Mouse (Mus musculus): Measurements from ENCODE around the gene Ppp3ca.

The Ppp3ca gene

GRCm38 (mm10) chr3:136670110-136670359 lies at the start of gene Ppp3ca:
TSS of gene Ppp3ca (plus strand) at chr3:136670124.
- TF ChIP-seq GATA4 (IDR thresholded peaks at IDR 0.05; ENCODE audit: insufficient replicate concordance, low read length): no peak

DNA sequence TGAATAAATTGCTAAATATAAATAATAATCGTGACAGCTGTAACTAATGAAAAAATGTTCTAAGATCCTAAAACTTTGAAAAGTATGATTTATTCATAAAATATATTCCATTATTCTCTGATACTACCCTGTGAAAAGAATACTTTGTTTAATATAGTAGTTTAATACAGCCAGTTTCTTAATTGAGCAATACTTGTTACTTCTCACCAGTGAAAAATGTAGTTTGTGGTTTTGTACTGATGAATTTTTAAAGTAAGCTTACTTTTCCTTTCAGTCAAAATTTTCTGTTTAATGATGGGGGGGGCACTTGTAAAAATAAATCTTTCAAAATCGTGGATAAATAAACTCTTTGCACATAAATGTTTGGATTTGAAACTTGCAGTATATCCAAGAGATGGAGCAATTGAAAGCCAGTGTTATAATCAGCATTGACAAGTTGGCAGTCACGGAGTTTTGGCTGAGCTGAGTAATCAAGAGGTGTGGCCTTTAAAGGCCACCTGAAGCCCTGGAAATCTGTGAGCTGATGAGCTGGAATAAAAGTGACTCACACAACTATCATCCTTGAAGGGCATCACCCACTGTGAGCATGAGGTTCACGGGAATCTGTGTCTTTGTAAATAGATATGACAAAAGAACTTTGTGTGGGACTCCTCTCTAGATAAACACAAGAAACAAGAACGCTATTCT lies 29.2 kb upstream of the Ppp3ca start:
- no peak for TF ChIP-seq GATA4 (IDR thresholded peaks at IDR 0.05; ENCODE audit: insufficient replicate concordance, low read length)

DNA sequence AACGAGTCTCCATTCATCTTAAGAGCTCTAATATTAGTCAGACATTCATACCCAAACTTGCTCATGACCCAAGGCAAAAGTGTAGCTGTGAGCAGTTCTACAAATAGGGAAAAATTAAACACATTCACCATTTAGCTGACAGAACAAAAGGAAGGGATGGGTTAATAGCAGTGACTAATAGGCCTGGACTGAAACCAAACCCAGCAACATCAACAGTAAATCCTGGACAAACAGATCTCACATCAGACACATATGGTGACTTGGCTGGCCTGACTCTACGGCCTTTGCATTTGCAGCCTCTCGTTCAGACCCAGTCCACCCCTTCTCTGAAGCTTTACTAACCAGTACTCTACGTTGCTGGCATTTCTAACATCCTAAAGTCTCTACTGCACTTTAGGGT lies 19.0 kb upstream of the Ppp3ca start:
- TF ChIP-seq GATA4 (IDR thresholded peaks at IDR 0.05; ENCODE audit: insufficient replicate concordance, low read length): no peak

DNA sequence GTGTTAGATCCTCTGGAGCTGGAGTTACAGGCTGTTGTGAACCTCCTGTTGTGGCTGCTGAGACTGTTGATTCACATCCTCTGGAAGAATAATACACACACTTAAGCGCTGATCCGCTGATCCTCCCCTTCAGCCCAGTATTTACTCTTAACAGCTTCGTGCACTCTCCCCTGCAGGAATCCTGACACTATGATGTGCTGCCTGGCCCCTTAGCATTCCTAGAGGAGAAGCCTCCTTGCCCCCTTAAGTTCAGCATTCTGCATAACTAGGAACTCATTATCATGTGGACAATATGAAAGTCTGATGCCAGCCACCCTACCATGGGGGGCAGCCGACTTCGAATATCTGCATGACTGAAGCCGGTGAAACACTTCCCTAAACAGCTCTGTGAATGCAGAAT lies 18.4 kb upstream of the Ppp3ca start:
- TF ChIP-seq GATA4 (IDR thresholded peaks at IDR 0.05; ENCODE audit: insufficient replicate concordance, low read length): no peak

DNA sequence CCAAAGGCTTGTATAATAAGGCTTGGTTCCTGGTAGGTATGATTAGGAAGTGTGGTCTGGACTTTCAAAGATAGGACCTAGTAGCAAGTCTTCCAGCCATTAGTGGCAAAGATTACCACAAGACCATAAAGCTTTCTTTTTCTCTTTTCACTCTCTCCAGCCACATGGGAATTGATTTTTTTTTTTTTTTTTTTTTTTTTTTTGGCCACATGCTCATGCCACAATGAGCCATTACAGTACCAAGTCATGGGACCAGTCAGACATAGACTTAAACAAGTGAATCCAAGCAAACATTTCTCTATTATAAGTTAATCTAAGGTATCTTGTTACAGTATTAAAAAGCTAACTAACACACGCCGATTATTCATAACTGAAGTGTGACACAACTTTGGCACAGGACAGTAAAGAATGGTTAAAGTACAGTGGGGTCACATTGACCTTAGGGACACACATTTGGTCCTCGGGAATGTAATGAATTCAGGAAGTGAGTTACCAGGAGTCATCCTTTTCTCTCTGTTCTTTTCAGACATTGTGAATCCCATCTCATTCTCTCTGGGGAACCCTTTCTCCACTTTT lies 13.4 kb upstream of the Ppp3ca start:
- no peak for TF ChIP-seq GATA4 (IDR thresholded peaks at IDR 0.05; ENCODE audit: insufficient replicate concordance, low read length)

DNA sequence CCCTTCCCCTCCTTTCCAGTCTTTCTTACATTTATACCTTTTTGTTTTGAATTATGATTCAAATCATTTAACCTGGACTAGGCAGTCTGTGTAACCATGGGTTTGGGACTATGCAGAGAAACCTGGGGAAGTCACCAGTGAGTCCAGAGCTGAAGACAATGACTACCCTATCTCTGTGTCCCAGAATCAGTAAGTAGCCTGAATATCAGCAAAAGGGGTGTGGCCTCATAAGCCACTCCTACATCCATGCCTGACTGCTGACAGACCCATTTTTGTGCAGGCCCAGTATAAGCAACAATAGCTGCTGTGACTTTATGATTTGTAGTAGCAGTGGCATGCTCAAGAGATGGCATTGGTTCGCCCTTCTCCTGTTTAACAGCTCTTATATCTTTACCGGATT lies 11.2 kb upstream of the Ppp3ca start:
- TF ChIP-seq GATA4 (IDR thresholded peaks at IDR 0.05; ENCODE audit: insufficient replicate concordance, low read length): no peak

GRCm38 (mm10) chr3:136665119-136665518 lies 4.8 kb upstream of the Ppp3ca start:
- TF ChIP-seq GATA4 (IDR thresholded peaks at IDR 0.05; ENCODE audit: insufficient replicate concordance, low read length): no peak

GRCm38 (mm10) chr3:136668072-136668471 lies 1.9 kb upstream of the Ppp3ca start:
- TF ChIP-seq GATA4 (IDR thresholded peaks at IDR 0.05; ENCODE audit: insufficient replicate concordance, low read length): peak; percentile 90

DNA sequence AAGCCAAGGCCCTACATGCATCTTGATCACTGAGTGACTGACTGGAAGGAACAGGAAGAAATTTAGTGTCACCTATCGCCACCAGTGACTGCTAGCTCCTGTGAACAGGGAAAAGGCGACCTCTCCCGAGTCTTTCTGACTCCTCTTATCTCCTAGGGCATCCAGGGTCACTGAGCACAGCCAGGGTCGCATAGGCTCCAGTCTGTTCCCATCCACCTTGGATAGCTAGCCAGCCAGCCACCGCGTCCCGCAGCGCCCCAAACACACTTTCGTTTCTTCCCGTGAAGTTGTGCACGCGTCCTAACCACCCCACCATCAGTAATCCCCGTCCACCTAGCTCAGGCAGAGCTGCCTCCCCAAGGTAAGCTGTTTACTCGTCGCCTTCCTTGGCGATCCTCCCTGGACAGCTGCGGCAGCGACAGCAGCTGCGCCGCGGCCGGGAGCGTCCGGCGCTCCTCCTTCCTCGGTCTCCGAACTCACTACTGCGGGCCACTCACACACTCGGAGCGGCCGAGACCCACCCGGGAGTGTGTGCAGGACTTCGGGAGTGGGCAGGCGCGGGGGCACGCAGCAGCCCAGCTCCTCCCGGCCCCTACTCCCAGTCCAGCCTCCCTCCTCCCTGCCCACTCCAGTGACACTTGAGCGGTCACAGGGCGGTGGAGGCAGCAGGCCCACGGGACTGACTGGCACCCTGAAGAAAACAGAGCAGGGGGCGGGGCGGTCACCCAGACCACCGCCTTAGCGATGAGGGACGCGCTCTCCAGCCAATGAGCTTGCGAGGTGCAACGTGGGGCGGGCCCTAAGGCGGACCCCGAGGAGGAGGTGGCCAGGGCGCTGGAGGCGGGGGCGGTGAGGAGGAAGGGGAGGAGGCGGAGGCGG lies 454 bp upstream of the Ppp3ca start:
- TF ChIP-seq GATA4 (IDR thresholded peaks at IDR 0.05; ENCODE audit: insufficient replicate concordance, low read length): peak; percentile 69; the same call in 1 of the 2 replicates

DNA sequence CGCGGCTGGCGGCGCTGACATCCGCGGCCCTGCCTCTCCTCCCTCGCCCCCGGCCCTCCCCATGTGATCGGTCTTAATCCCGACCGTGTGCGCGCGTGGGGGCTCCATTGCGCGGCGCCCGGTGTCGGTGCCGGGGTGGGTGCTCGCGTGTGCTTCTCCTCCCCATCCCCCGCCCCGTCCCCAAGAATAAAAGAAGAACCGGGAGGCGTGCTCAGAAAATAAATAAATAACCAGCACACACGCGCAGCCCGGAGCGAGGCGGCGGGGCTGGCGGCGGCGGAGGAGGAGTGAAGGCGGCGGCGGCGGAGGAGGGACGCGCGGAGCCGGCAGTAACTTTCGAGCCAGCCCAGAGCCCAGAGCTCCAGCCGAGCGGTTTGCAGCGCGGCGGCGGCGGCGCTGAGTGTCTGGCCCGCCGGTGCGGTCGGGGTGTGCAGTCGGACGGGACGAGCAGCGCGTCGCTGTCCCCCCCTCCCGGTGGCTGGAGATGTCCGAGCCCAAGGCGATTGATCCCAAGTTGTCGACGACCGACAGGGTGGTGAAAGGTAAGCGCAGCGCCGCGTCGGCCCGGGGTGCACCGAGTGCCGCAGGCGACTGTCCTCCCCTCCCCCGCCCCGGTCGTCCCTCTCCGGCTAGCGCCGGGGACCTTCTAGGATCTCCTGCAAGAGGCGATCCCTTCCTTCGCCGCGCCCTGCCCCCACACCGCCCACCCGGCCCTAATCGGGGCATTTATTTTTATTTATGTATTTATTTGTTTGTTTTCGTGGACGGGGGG lies 622 bp downstream of the Ppp3ca start:
- TF ChIP-seq GATA4 (IDR thresholded peaks at IDR 0.05; ENCODE audit: insufficient replicate concordance, low read length): no peak

DNA sequence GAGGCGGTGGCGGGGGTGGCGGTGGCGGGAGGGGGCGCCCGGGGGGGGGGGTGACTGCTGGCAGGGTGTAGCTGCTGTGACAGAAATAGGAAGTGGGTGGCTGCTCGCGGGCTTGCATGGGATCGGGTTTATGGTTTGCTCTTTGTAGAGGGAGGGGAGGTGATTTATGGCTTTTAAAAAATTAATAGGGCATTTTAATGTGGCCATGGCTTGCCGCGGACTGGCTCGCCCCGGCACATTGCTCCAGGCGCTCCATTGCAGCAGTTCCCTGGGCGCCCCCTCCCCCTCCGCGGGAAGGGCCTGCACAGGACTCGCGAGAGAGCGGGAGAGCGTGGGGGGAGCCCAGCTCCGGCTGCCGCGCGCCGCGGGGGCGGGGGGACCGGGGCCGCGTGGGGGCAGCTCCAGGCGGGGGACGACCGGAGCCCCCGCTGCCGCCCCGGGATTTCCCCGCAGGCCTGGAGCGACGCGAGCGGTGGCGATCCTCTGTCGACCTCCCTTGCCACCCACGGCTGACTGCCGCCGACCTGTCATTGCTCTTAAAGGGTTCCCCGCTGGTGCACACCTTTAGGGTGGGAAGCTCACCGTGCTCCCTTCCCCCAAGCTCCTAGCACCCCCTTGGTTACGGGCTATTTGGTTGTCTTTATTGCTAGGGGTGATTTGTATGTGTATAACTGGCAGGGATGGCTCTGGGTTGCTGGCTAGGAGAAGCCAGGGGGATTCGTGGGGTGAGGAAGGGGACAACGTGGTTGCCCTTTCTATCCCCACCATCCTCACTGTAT lies 1.4 kb downstream of the Ppp3ca start:
- no peak for TF ChIP-seq GATA4 (IDR thresholded peaks at IDR 0.05; ENCODE audit: insufficient replicate concordance, low read length)

DNA sequence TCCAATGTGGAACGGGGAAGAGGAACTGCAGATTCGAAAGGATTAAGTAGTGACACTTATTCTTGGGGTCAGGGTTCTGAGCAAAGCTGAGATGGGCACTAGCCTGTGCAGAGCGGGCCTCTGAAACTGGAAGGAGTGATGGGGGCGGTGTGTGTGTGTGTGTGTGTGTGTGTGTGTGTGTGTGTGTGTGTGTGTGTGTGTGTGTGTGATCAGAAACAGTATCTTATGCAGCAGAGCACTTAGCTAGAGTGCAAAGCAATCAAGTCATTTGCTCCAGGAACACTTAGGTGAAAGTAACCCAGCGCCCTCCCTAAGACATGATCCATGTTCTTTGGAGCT lies 2.0 kb downstream of the Ppp3ca start:
- TF ChIP-seq GATA4 (IDR thresholded peaks at IDR 0.05; ENCODE audit: insufficient replicate concordance, low read length): no peak

- no peak for TF ChIP-seq GATA4 (IDR thresholded peaks at IDR 0.05; ENCODE audit: insufficient replicate concordance, low read length)
These were observed 2.9 kb downstream of the Ppp3ca start for GRCm38 (mm10) chr3:136672870-136673269.

DNA sequence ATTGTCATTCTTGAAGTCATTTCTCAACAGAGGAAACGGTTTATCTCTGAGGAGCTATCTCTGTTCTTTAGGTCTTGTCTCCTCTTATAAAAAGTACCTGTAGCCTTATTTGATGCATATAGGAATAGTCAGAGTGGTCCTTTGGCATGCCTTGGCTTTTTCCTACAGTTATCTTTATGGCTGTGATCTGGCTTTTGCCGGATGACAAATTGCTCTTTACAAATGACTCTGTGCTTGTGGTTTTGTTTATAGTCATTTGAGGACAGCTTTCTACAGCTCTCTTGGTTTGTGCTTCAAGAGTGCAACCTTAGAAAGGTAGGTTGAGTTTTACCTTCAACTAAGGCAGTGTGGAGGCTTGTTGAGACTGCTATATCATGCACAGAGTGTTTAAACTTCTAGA lies 3.4 kb downstream of the Ppp3ca start:
- TF ChIP-seq GATA4 (IDR thresholded peaks at IDR 0.05; ENCODE audit: insufficient replicate concordance, low read length): no peak

DNA sequence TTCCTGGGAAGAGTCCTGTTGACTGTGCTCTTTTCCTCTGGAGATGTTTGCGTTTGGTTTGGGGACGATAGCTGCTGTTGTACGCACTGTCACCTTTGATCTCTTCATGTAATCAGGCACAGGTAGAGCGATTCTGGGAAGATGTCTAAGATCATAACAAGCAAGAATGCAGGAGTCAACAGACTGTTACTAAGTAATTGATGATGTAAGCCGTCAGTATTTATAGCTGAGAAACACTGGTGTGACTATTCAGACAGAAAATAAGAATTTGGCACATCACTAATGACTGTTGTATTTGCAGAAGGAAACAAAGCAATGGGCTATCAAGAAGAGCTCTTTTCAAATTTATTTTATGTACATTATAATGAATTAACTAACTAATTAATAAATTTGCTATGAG lies 4.6 kb downstream of the Ppp3ca start:
- TF ChIP-seq GATA4 (IDR thresholded peaks at IDR 0.05; ENCODE audit: insufficient replicate concordance, low read length): no peak
